Mouse (Mus musculus): ENCODE measurements around the gene Smarcc1. TPM values are rescaled to one million over a fixed set of nuclear protein-coding genes. Genes with fewer than 3 reads are reported as not detected.

Smarcc1 gene
- polyA plus RNA-seq, 1 experiment from 2014 or later, result 250 TPM

- WGBS, result 67% methylated on average over 15 of the region's 15 CpGs
- H3K4me2 ChIP-seq, result no peak overlapping the region
- H3K27me3 ChIP-seq, result no peaks in the 10 kb centered on the region
- H3K9me3 ChIP-seq, result no peaks in the 10 kb centered on the region
- no peak overlapping the region for H3K4me3 ChIP-seq (replicated peaks)
- peak; percentile 93 for ATAC-seq (ENCODE audit: insufficient number of reproducible peaks, insufficient read depth, low FRiP score, low TSS enrichment, low read depth)
- H3K27ac ChIP-seq, result peak overlapping the region; percentile 83
- H3K36me3 ChIP-seq, result peaks cover 83% of the 10 kb centered on the region
- H3K9ac ChIP-seq (replicated peaks), result no peak overlapping the region
- peaks cover 9% of the 10 kb centered on the region for H3K4me1 ChIP-seq (replicated peaks)
Observed at GRCm38 (mm10) chr9:110205526-110206404, 88.3 kb downstream of the Smarcc1 start.

GRCm38 (mm10) chr9:110206437-110206836, 88.9 kb downstream of the Smarcc1 start:
- no peaks in the 10 kb centered on the region for H3K27me3 ChIP-seq
- ATAC-seq (ENCODE audit: insufficient number of reproducible peaks, insufficient read depth, low FRiP score, low TSS enrichment, low read depth), result no peak
- peak overlapping the region; percentile 83 for H3K27ac ChIP-seq
- no peak overlapping the region for H3K4me2 ChIP-seq
- H3K9ac ChIP-seq (replicated peaks), result no peak overlapping the region
- H3K36me3 ChIP-seq, result peaks cover 86% of the 10 kb centered on the region
- no peaks in the 10 kb centered on the region for H3K9me3 ChIP-seq
- WGBS, result 87% methylated on average over 2 of the region's 2 CpGs
- H3K4me3 ChIP-seq (replicated peaks), result no peak overlapping the region
- H3K4me1 ChIP-seq (replicated peaks), result peaks cover 9% of the 10 kb centered on the region

GRCm38 (mm10) chr9:110208265-110208664, 90.8 kb downstream of the Smarcc1 start:
- Histone ChIP-seq H3K9me3 (no peaks in the 10 kb centered on the region), H3K27me3 (no peaks in the 10 kb centered on the region), H3K36me3 (peaks cover 89% of the 10 kb centered on the region), H3K27ac (no peak overlapping the region), H3K4me1 (replicated peaks) (peaks cover 9% of the 10 kb centered on the region), H3K4me2 (no peak overlapping the region), H3K9ac (replicated peaks) (no peak overlapping the region), H3K4me3 (replicated peaks) (no peak overlapping the region)
- no peak for ATAC-seq (ENCODE audit: insufficient number of reproducible peaks, insufficient read depth, low FRiP score, low TSS enrichment, low read depth)
- 78% methylated on average over 7 of the region's 7 CpGs for WGBS

GRCm38 (mm10) chr9:110208967-110209366, 91.5 kb downstream of the Smarcc1 start:
- no peaks in the 10 kb centered on the region for H3K9me3 ChIP-seq
- peaks cover 9% of the 10 kb centered on the region for H3K4me1 ChIP-seq (replicated peaks)
- no peak overlapping the region for H3K9ac ChIP-seq (replicated peaks)
- H3K4me2 ChIP-seq, result no peak overlapping the region
- H3K27ac ChIP-seq, result no peak overlapping the region
- peaks cover 89% of the 10 kb centered on the region for H3K36me3 ChIP-seq
- 80% methylated on average over 3 of the region's 3 CpGs for WGBS
- H3K4me3 ChIP-seq (replicated peaks), result no peak overlapping the region
- no peak for ATAC-seq (ENCODE audit: insufficient number of reproducible peaks, insufficient read depth, low FRiP score, low TSS enrichment, low read depth)
- no peaks in the 10 kb centered on the region for H3K27me3 ChIP-seq

DNA sequence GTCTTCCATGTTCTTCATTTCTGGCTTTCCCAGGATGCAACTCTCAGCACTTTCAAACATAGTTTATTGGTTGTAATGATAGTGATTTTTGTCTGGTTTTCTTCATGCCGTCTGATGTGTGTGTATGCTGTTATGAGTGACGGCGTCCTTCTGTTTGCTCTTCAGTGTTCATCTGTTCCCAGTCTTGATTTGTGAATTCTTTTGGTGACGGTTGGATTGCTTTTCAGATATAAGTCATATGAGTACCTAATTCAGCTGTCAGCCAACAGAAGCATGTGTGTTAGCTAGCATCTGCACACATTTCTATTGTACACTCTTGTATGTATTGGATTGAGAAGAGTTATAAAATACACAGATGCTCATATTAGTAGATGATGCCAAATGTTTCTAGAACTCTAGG, 106.8 kb downstream of the Smarcc1 start:
- H3K36me3 ChIP-seq, result peaks cover 94% of the 10 kb centered on the region
- 94% methylated on average over 4 of the region's 4 CpGs for WGBS

DNA sequence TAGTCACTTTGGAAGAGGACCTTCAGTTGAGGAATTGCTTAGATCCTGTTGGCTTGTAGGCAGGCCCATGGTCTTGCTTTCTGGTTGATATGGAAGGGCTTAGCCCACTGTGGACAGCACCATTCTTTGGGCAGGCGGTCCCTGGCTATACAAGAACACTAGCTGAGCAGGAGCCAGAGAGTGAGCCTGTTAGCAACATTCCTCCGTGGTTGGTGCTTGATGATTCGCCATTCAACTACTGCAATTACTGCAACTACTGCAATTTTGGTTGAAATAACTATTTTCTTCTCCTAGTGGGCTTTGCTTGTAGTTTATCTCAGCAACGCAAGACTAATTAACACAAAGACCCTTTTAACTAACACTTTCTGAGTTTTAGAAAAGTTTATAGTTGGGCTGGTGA, 108.7 kb downstream of the Smarcc1 start:
- H3K4me1 ChIP-seq (replicated peaks), result 0 out of 2 replicates have a peak, but pooled peaks cover 5% of the 10 kb centered on the region
- no peak overlapping the region for H3K9ac ChIP-seq (replicated peaks)
- no peak overlapping the region for H3K27ac ChIP-seq
- 91% methylated on average over 4 of the region's 4 CpGs for WGBS
- H3K4me2 ChIP-seq, result no peak overlapping the region
- H3K27me3 ChIP-seq, result no peaks in the 10 kb centered on the region
- H3K9me3 ChIP-seq, result no peaks in the 10 kb centered on the region
- no peak overlapping the region for H3K4me3 ChIP-seq (replicated peaks)
- no peak for ATAC-seq (ENCODE audit: insufficient number of reproducible peaks, insufficient read depth, low FRiP score, low TSS enrichment, low read depth)
- H3K36me3 ChIP-seq, result peaks cover 95% of the 10 kb centered on the region

More for the DNA sequence above, 106.8 kb downstream of the Smarcc1 start:
- H3K9me3 ChIP-seq, result no peaks in the 10 kb centered on the region
- no peaks in the 10 kb centered on the region for H3K4me1 ChIP-seq (replicated peaks)
- no peak overlapping the region for H3K27ac ChIP-seq
- H3K4me2 ChIP-seq, result no peak overlapping the region
- ATAC-seq (ENCODE audit: insufficient number of reproducible peaks, insufficient read depth, low FRiP score, low TSS enrichment, low read depth), result no peak
- no peak overlapping the region for H3K4me3 ChIP-seq (replicated peaks)
- H3K27me3 ChIP-seq, result no peaks in the 10 kb centered on the region
- H3K9ac ChIP-seq (replicated peaks), result no peak overlapping the region

DNA sequence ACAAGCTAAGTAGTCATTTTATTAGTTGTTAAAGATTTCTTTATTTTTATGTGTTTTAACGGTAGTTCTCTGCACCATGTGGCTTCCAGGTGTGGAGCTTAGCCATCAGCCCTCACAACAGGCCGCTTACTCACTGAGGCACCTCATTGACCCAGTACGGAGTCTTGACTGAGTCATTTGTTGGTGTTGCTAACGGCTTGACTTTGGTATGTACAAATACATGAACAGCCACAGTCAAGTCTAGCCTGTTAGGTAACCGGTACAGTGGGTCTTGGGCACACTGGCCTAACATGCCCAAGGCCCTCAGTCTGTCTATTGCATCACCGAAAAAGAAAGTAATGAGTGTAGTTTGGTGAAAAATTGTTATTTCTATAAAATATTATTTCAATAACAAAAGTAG, 111.2 kb downstream of the Smarcc1 start:
- Histone ChIP-seq H3K27me3 (no peaks in the 10 kb centered on the region), H3K4me1 (replicated peaks) (0 out of 2 replicates have a peak, but pooled peaks cover 5% of the 10 kb centered on the region), H3K27ac (no peak overlapping the region), H3K4me2 (no peak overlapping the region), H3K36me3 (peaks cover 95% of the 10 kb centered on the region), H3K4me3 (replicated peaks) (no peak overlapping the region), H3K9me3 (no peaks in the 10 kb centered on the region), H3K9ac (replicated peaks) (no peak overlapping the region)
- peak; percentile 36; the same call in 1 of the 2 replicates for ATAC-seq (ENCODE audit: insufficient number of reproducible peaks, insufficient read depth, low FRiP score, low TSS enrichment, low read depth)
- WGBS, result 56% methylated on average over 6 of the region's 6 CpGs

DNA sequence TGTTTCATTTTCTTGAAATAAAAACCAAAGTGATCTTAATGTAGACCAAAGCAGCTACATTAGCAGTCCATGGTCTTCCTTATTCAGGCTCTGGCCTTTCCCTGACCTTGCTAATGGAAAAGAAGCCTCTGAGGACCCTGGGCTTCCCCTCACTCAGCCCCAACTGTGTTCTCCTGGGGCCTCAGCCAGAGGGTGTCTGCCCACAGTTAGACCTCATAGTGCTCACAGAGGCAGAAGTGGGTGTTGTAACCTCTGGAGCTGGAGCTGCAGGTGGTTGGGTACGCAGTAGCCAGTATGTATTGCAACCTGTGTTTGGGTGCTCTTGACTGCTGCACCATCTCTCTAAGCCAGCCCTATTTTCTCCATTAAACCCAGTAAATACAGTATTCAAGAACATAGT, 111.6 kb downstream of the Smarcc1 start:
- ATAC-seq (ENCODE audit: insufficient number of reproducible peaks, insufficient read depth, low FRiP score, low TSS enrichment, low read depth), result no peak
- Histone ChIP-seq H3K36me3 (peaks cover 95% of the 10 kb centered on the region), H3K4me1 (replicated peaks) (0 out of 2 replicates have a peak, but pooled peaks cover 5% of the 10 kb centered on the region), H3K4me2 (no peak overlapping the region), H3K9me3 (no peaks in the 10 kb centered on the region), H3K27me3 (no peaks in the 10 kb centered on the region), H3K4me3 (replicated peaks) (no peak overlapping the region), H3K9ac (replicated peaks) (no peak overlapping the region), H3K27ac (0 out of 2 replicates have a peak overlapping the region, but pooled peaks have one; percentile 62)
- 97% methylated on average over 1 of the region's 1 CpGs for WGBS

GRCm38 (mm10) chr9:110229566-110230248, 112.2 kb downstream of the Smarcc1 start:
- Histone ChIP-seq H3K4me3 (replicated peaks) (no peak overlapping the region), H3K4me2 (no peak overlapping the region)

DNA sequence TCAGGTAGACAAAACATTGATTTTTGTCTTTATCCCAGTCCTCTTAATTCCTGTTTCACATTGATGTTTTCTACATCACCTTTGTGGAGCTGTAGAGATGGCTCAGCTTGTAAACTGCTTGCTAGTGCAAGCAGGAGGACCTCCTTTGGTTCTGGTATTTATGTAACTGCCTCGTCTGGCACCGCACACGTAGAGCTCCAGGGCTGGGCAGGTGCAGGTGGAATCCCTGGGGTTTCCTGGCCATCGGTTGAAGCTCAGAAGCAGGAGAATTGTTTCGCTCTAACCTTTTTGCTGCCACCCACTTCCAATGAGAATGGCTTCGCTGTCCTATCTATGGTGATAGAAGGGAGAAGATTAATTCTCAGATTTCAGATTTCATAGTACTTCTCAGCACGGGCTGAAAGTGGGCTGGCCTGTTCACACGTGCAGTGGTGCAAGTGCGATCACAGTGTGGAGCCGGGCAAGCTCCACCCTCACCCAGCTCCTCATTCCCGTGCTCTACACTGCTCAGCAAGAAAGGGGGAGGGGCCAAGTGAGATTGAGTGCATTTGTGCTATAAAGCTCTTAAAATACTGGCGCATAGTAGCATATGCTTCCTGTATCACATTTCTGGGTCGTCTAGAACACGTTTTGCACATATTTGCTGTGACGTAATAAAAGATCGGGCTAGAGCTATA, 113.0 kb downstream of the Smarcc1 start:
- ATAC-seq (ENCODE audit: insufficient number of reproducible peaks, insufficient read depth, low FRiP score, low TSS enrichment, low read depth), result peak; percentile 33; the same call in 1 of the 2 replicates

More at GRCm38 (mm10) chr9:110229566-110230248, 112.2 kb downstream of the Smarcc1 start:
- H3K27me3 ChIP-seq, result no peaks in the 10 kb centered on the region
- H3K4me1 ChIP-seq (replicated peaks), result 0 out of 2 replicates have a peak, but pooled peaks cover 5% of the 10 kb centered on the region
- H3K9ac ChIP-seq (replicated peaks), result no peak overlapping the region
- peaks cover 95% of the 10 kb centered on the region for H3K36me3 ChIP-seq
- WGBS, result 85% methylated on average over 10 of the region's 10 CpGs
- no peaks in the 10 kb centered on the region for H3K9me3 ChIP-seq
- no peak for ATAC-seq (ENCODE audit: insufficient number of reproducible peaks, insufficient read depth, low FRiP score, low TSS enrichment, low read depth)
- 0 out of 2 replicates have a peak overlapping the region, but pooled peaks have one; percentile 62 for H3K27ac ChIP-seq

More for the DNA sequence above, 113.0 kb downstream of the Smarcc1 start:
- Histone ChIP-seq H3K36me3 (peaks cover 97% of the 10 kb centered on the region), H3K27ac (0 out of 2 replicates have a peak overlapping the region, but pooled peaks have one; percentile 18), H3K4me2 (no peak overlapping the region), H3K4me3 (replicated peaks) (no peak overlapping the region), H3K27me3 (no peaks in the 10 kb centered on the region), H3K4me1 (replicated peaks) (0 out of 2 replicates have a peak, but pooled peaks cover 5% of the 10 kb centered on the region), H3K9me3 (no peaks in the 10 kb centered on the region), H3K9ac (replicated peaks) (no peak overlapping the region)
- WGBS, result 80% methylated on average over 16 of the region's 16 CpGs
